Mouse (Mus musculus) ES-Bruce4 (cell line): Measurements from ENCODE around the gene Tmem108.

Source experiments
- CTCF ChIP-seq: IDR thresholded peaks from one replicate; pipeline ENCODE4 v1.8.1; 2011; ENCODE audit warnings: low read depth, low read length
- POLR2A ChIP-seq: IDR thresholded peaks from one replicate; pipeline ENCODE4 v1.8.1; 2011; ENCODE audit warnings: low read length; ENCODE audit not compliant: insufficient read depth

DNA sequence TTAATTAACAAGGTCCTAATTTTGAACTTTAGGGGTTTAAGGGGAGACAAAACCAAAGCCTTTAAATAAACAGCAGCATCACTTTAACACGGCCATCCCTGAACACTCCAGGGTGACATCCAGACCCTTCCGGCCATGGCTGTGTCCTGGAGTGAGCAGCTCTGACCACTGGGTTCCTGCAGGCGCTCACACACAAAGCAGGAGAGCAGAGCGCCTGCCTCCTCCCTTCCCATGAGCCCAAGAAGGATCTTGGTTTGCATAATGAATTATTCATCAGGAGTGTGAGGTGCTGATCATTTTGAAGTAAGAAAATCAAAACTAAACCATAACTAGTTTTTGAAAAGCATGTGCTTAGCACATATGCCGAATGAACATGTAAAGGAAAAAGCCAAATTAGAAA, 237.0 kb downstream of the Tmem108 start:
- TF ChIP-seq CTCF: no peak
- TF ChIP-seq POLR2A: no peak
